Mouse (Mus musculus) ES-E14 (cell line): ENCODE results near the gene Tgif2. TPM values are rescaled to one million over a fixed set of nuclear protein-coding genes. Genes with fewer than 3 reads are reported as not detected.
A peak's percentile ranks its signal among the peaks of the same experiment; 100 is the strongest.

ENCODE experiments used
- DNase-seq: peaks from one replicate; pipeline ENCODE4 v3.0.0-alpha.2; 2013; ENCODE audit warnings: low read depth, low spot score
- H3K27ac ChIP-seq: 2 replicates; pipeline ENCODE4 v1.5.1; 2012; ENCODE audit warnings: low read depth, mild to moderate bottlenecking, low read length, moderate library complexity, mixed read lengths; ENCODE audit not compliant: poor library complexity, insufficient read depth, severe bottlenecking
- H3K36me3 ChIP-seq: 2 replicates; pipeline ENCODE4 v1.6.1; 2012; ENCODE audit warnings: mild to moderate bottlenecking, low read length, moderate library complexity, mixed read lengths; ENCODE audit not compliant: control insufficient read depth, poor library complexity, insufficient read depth, severe bottlenecking
- H3K4me1 ChIP-seq, 2 experiments: fragments of 150-350 bp in 1 of 2; sonication (generic) in 1 of 2; 2 replicates each; pipeline ENCODE4 v1.6.1; 2012; ENCODE audit warnings: low read length in 2 of 2, mild to moderate bottlenecking in 1 of 2, mixed read lengths in 1 of 2; ENCODE audit not compliant: control insufficient read depth in 2 of 2, insufficient read depth in 2 of 2, poor library complexity in 1 of 2
- H3K4me3 ChIP-seq, 2 experiments: fragments of 150-350 bp in 1 of 2; sonication (generic) in 1 of 2; 2 replicates each; pipeline ENCODE4 v1.5.1; 2012; ENCODE audit warnings: low read length in 2 of 2, low read depth in 1 of 2, mild to moderate bottlenecking in 1 of 2, mixed read lengths in 1 of 2; ENCODE audit not compliant: insufficient read depth in 1 of 2, poor library complexity in 1 of 2, severe bottlenecking in 1 of 2
- H3K9ac ChIP-seq: 2 replicates; pipeline ENCODE4 v1.6.1; 2012; ENCODE audit warnings: low read depth, mild to moderate bottlenecking, low read length, mixed read lengths; ENCODE audit not compliant: poor library complexity, insufficient read depth, severe bottlenecking
- H3K9me3 ChIP-seq: fragments of 150-350 bp; sonication (generic); 2 replicates; pipeline ENCODE4 v1.6.1; 2012; ENCODE audit warnings: low read depth, mild to moderate bottlenecking, low read length; ENCODE audit not compliant: control insufficient read depth, insufficient read depth
- CHD2 ChIP-seq: IDR thresholded peaks from 2 replicates; pipeline ENCODE4 v1.6.1; 2014; ENCODE audit warnings: mild to moderate bottlenecking, low read depth, low read length, inconsistent platforms
- HCFC1 ChIP-seq: IDR thresholded peaks from 2 replicates; pipeline ENCODE4 v1.6.1; 2012; ENCODE audit warnings: low read length, inconsistent platforms, borderline replicate concordance; ENCODE audit not compliant: insufficient read depth
- MAFK ChIP-seq: IDR thresholded peaks from 2 replicates; pipeline ENCODE4 v1.6.1; 2014; ENCODE audit warnings: mild to moderate bottlenecking, low read depth, low read length, inconsistent platforms; ENCODE audit not compliant: insufficient read depth
- ZC3H11A ChIP-seq: IDR thresholded peaks from 2 replicates; pipeline ENCODE4 v1.6.1; 2012; ENCODE audit warnings: low read depth, mild to moderate bottlenecking, inconsistent platforms, low read length, borderline replicate concordance
- ZNF384 ChIP-seq: IDR thresholded peaks from 2 replicates; pipeline ENCODE4 v1.6.1; 2012; ENCODE audit warnings: low read depth, low read length, inconsistent platforms
- in situ Hi-C, 2 experiments: fragments of 600-800 bp; cut with MboI; formaldehyde crosslinking; loops; one replicate each; pipeline ENCODE4 v1.15.1; 2025; ENCODE audit warnings: low sequenced_read_pairs in 2 of 2, inconsistent platforms in 1 of 2; ENCODE audit not compliant: unreplicated experiment in 2 of 2
- total RNA-seq: library from RNA; depleted of rRNA; stranded (reverse); fragments of 300-350 nt; gene quantifications from 2 replicates; pipeline ENCODE4 v1.2.3, GENCODE M21; 2012; rRNA removed

The Tgif2 gene
- total RNA-seq, 1 experiment, result 32.2 TPM

DNA sequence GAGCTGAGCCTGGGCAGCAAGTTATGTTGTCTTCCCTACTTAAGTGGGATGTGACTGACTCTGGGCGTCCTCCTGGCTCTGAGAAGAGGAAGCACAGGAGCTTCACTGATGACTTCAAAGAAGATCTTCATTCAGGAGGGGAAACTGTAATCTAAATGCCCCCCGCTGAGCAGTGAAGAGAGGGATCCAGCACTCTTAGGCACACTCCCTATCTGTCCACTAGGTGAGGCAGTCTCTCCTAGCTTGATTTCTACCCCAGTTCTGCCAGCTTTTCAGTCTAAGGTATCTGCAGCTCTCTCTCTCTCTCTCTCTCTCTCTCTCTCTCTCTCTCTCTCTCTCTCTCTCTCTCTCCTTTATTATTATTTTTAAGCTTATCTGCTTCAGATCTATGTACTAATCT is 63.6 kb downstream of the Tgif2 start:
- Histone ChIP-seq H3K9ac (no peak overlapping the region), H3K27ac (no peak overlapping the region), H3K4me1 (no peaks in the 10 kb centered on the region), H3K4me3 (no peak overlapping the region), H3K36me3 (no peaks in the 10 kb centered on the region), H3K9me3 (no peaks in the 10 kb centered on the region)
- peak; percentile 27 for DNase-seq
- in situ Hi-C loops, result no loop called here
- TF ChIP-seq CHD2 (no peak), ZNF384 (no peak), HCFC1 (no peak), ZC3H11A (no peak), MAFK (no peak)

Other genes with a start within 250 kb of the Tgif2 start
- 18.7 and 28.8 TPM in 2 replicates for gene Dlgap4, start 226.3 kb upstream of the Tgif2 start, total RNA-seq
- gene Myl9, start 64.6 kb upstream of the Tgif2 start, total RNA-seq, result 30.7 and 77.7 TPM in 2 replicates
- 0.89 and 1.2 TPM in 2 replicates for gene 4930518I15Rik, start 17.9 kb downstream of the Tgif2 start, total RNA-seq
- gene Rab5if, start 23.1 kb downstream of the Tgif2 start, total RNA-seq, result 216 and 219 TPM in 2 replicates
- gene Sla2, start 47.2 kb downstream of the Tgif2 start, total RNA-seq, result 5.2 and 5.3 TPM in 2 replicates
- 8.3 and 13.1 TPM in 2 replicates for gene Ndrg3, start 152.0 kb downstream of the Tgif2 start, total RNA-seq
- gene Dsn1, start 167.1 kb downstream of the Tgif2 start, total RNA-seq, result 25.2 and 27.9 TPM in 2 replicates
- 11.8 and 12.8 TPM in 2 replicates for gene Soga1, start 239.2 kb downstream of the Tgif2 start, total RNA-seq
- gene Tldc2, start 247.0 kb downstream of the Tgif2 start, total RNA-seq, result not detected in 2 replicates